Mouse (Mus musculus): Measurements from ENCODE around the gene Cd302. TPM values are rescaled to one million over a fixed set of nuclear protein-coding genes. Genes with fewer than 3 reads are reported as not detected.

The Cd302 gene
- polyA plus RNA-seq, 1 experiment from 2014 or later: 14.8 TPM

GRCm38 (mm10) chr2:60233147-60233546, 51.1 kb downstream of the Cd302 start:
- no peak for ATAC-seq (ENCODE audit: low FRiP score, low read depth)
- Histone ChIP-seq H3K4me1 (no peaks in the 10 kb centered on the region), H3K27ac (no peak overlapping the region), H3K9me3 (no peaks in the 10 kb centered on the region), H3K4me2 (replicated peaks) (no peak overlapping the region), H3K4me3 (no peak overlapping the region), H3K36me3 (peaks cover 41% of the 10 kb centered on the region), H3K27me3 (replicated peaks) (no peaks in the 10 kb centered on the region), H3K9ac (no peak overlapping the region)
- 82% methylated on average over 2 of the region's 2 CpGs for WGBS

GRCm38 (mm10) chr2:60230361-60230760, 53.9 kb downstream of the Cd302 start:
- Histone ChIP-seq H3K27me3 (replicated peaks) (no peaks in the 10 kb centered on the region), H3K4me2 (replicated peaks) (no peak overlapping the region), H3K4me1 (no peaks in the 10 kb centered on the region), H3K9me3 (no peaks in the 10 kb centered on the region), H3K4me3 (no peak overlapping the region), H3K9ac (no peak overlapping the region), H3K36me3 (peaks cover 27% of the 10 kb centered on the region), H3K27ac (no peak overlapping the region)
- 96% methylated on average over 2 of the region's 2 CpGs for WGBS
- no peak for ATAC-seq (ENCODE audit: low FRiP score, low read depth)

- no peaks in the 10 kb centered on the region for H3K9me3 ChIP-seq
- no peaks in the 10 kb centered on the region for H3K27me3 ChIP-seq (replicated peaks)
- H3K27ac ChIP-seq: no peak overlapping the region
- ATAC-seq (ENCODE audit: low FRiP score, low read depth): no peak
- H3K4me2 ChIP-seq (replicated peaks): no peak overlapping the region
- H3K4me3 ChIP-seq: no peak overlapping the region
- peaks cover 16% of the 10 kb centered on the region for H3K36me3 ChIP-seq
- WGBS: 92% methylated on average over 1 of the region's 1 CpGs
- H3K9ac ChIP-seq: no peak overlapping the region
- H3K4me1 ChIP-seq: no peaks in the 10 kb centered on the region
These were observed 55.8 kb downstream of the Cd302 start for GRCm38 (mm10) chr2:60228470-60228869.

- no peak overlapping the region for H3K4me3 ChIP-seq
- H3K9ac ChIP-seq: no peak overlapping the region
- H3K4me2 ChIP-seq (replicated peaks): no peak overlapping the region
- no peaks in the 10 kb centered on the region for H3K36me3 ChIP-seq
- 92% methylated on average over 1 of the region's 1 CpGs for WGBS
- no peaks in the 10 kb centered on the region for H3K27me3 ChIP-seq (replicated peaks)
- no peak overlapping the region for H3K27ac ChIP-seq
- H3K9me3 ChIP-seq: no peaks in the 10 kb centered on the region
- H3K4me1 ChIP-seq: peaks cover 7% of the 10 kb centered on the region; the same call in 1 of the 2 replicates
- no peak for ATAC-seq (ENCODE audit: low FRiP score, low read depth)
These were observed 60.8 kb downstream of the Cd302 start for GRCm38 (mm10) chr2:60223489-60223888.

- H3K27ac ChIP-seq: no peak overlapping the region
- H3K4me3 ChIP-seq: no peak overlapping the region
- H3K9me3 ChIP-seq: no peaks in the 10 kb centered on the region
- 89% methylated on average over 2 of the region's 2 CpGs for WGBS
- no peak for ATAC-seq (ENCODE audit: low FRiP score, low read depth)
- no peak overlapping the region for H3K9ac ChIP-seq
- no peak overlapping the region for H3K4me2 ChIP-seq (replicated peaks)
- no peaks in the 10 kb centered on the region for H3K36me3 ChIP-seq
- no peaks in the 10 kb centered on the region for H3K27me3 ChIP-seq (replicated peaks)
- peaks cover 7% of the 10 kb centered on the region; the same call in 1 of the 2 replicates for H3K4me1 ChIP-seq
These were observed 62.3 kb downstream of the Cd302 start for GRCm38 (mm10) chr2:60221954-60222353.

- ATAC-seq (ENCODE audit: low FRiP score, low read depth): no peak
These were observed 63.1 kb downstream of the Cd302 start for GRCm38 (mm10) chr2:60221236-60221635.

GRCm38 (mm10) chr2:60217620-60218019, 66.7 kb downstream of the Cd302 start:
- Histone ChIP-seq H3K27ac (no peak overlapping the region), H3K9me3 (no peaks in the 10 kb centered on the region), H3K9ac (no peak overlapping the region), H3K4me2 (replicated peaks) (no peak overlapping the region), H3K4me1 (peaks cover 10% of the 10 kb centered on the region), H3K27me3 (replicated peaks) (no peaks in the 10 kb centered on the region), H3K36me3 (no peaks in the 10 kb centered on the region), H3K4me3 (no peak overlapping the region)
- WGBS: 94% methylated on average over 6 of the region's 6 CpGs
- no peak for ATAC-seq (ENCODE audit: low FRiP score, low read depth)

More at GRCm38 (mm10) chr2:60221236-60221635, 63.1 kb downstream of the Cd302 start:
- Histone ChIP-seq H3K27me3 (replicated peaks) (no peaks in the 10 kb centered on the region), H3K9ac (no peak overlapping the region), H3K4me1 (peaks cover 7% of the 10 kb centered on the region; the same call in 1 of the 2 replicates), H3K27ac (no peak overlapping the region), H3K36me3 (no peaks in the 10 kb centered on the region), H3K9me3 (no peaks in the 10 kb centered on the region), H3K4me2 (replicated peaks) (no peak overlapping the region), H3K4me3 (no peak overlapping the region)
- 43% methylated on average over 6 of the region's 6 CpGs for WGBS

- H3K4me2 ChIP-seq (replicated peaks): no peak overlapping the region
- no peaks in the 10 kb centered on the region for H3K27me3 ChIP-seq (replicated peaks)
- H3K9ac ChIP-seq: no peak overlapping the region
- H3K4me1 ChIP-seq: peaks cover 15% of the 10 kb centered on the region
- no peak overlapping the region for H3K27ac ChIP-seq
- WGBS: 94% methylated on average over 4 of the region's 4 CpGs
- peaks cover 2% of the 10 kb centered on the region; the same call in 1 of the 2 replicates for H3K36me3 ChIP-seq
- H3K4me3 ChIP-seq: no peak overlapping the region
- no peaks in the 10 kb centered on the region for H3K9me3 ChIP-seq
- ATAC-seq (ENCODE audit: low FRiP score, low read depth): no peak
These were observed 67.6 kb downstream of the Cd302 start for GRCm38 (mm10) chr2:60216547-60217153.

GRCm38 (mm10) chr2:60214683-60215082, 69.6 kb downstream of the Cd302 start:
- ATAC-seq (ENCODE audit: low FRiP score, low read depth): no peak
- Histone ChIP-seq H3K4me1 (peaks cover 18% of the 10 kb centered on the region), H3K4me3 (no peak overlapping the region), H3K9ac (no peak overlapping the region), H3K27ac (no peak overlapping the region), H3K4me2 (replicated peaks) (no peak overlapping the region), H3K27me3 (replicated peaks) (no peaks in the 10 kb centered on the region), H3K9me3 (no peaks in the 10 kb centered on the region), H3K36me3 (peaks cover 2% of the 10 kb centered on the region; the same call in 1 of the 2 replicates)
- 98% methylated on average over 2 of the region's 2 CpGs for WGBS

GRCm38 (mm10) chr2:60212488-60212887, 71.8 kb downstream of the Cd302 start:
- H3K9me3 ChIP-seq: no peaks in the 10 kb centered on the region
- H3K27me3 ChIP-seq (replicated peaks): peaks cover 8% of the 10 kb centered on the region; the same call in 1 of the 2 replicates
- H3K4me1 ChIP-seq: peaks cover 24% of the 10 kb centered on the region
- no peak overlapping the region for H3K27ac ChIP-seq
- no peak overlapping the region for H3K4me3 ChIP-seq
- ATAC-seq (ENCODE audit: low FRiP score, low read depth): no peak
- H3K4me2 ChIP-seq (replicated peaks): no peak overlapping the region
- H3K9ac ChIP-seq: no peak overlapping the region
- peaks cover 2% of the 10 kb centered on the region; the same call in 1 of the 2 replicates for H3K36me3 ChIP-seq

GRCm38 (mm10) chr2:60210821-60211220, 73.5 kb downstream of the Cd302 start:
- no peak for ATAC-seq (ENCODE audit: low FRiP score, low read depth)
- WGBS: 21% methylated on average over 5 of the region's 5 CpGs
- no peaks in the 10 kb centered on the region for H3K9me3 ChIP-seq
- peaks cover 2% of the 10 kb centered on the region; the same call in 1 of the 2 replicates for H3K36me3 ChIP-seq
- peak overlapping the region; percentile 91 for H3K4me3 ChIP-seq
- H3K4me2 ChIP-seq (replicated peaks): peak overlapping the region; percentile 73
- peaks cover 27% of the 10 kb centered on the region for H3K4me1 ChIP-seq
- H3K9ac ChIP-seq: peak overlapping the region; percentile 96
- H3K27me3 ChIP-seq (replicated peaks): peaks cover 11% of the 10 kb centered on the region; the same call in 1 of the 2 replicates
- H3K27ac ChIP-seq: no peak overlapping the region

- Histone ChIP-seq H3K4me2 (replicated peaks) (peak within 1 kb of the TSS; percentile 73), H3K4me3 (peak within 1 kb of the TSS; percentile 91), H3K9me3 (no peaks in the 10 kb centered on the region), H3K27me3 (replicated peaks) (peaks cover 12% of the 10 kb centered on the region; the same call in 1 of the 2 replicates), H3K27ac (peak within 1 kb of the TSS; percentile 87), H3K4me1 (peaks cover 30% of the 10 kb centered on the region), H3K9ac (peak within 1 kb of the TSS; percentile 96), H3K36me3 (peaks cover 2% of the 10 kb centered on the region; the same call in 1 of the 2 replicates)
- ATAC-seq (ENCODE audit: low FRiP score, low read depth): peak; percentile 79
- WGBS: under 1% methylated on average over 97 of the region's 109 CpGs
These were observed 74.3 kb downstream of the Cd302 start, which contains the start of the genes Baz2b and March7 for GRCm38 (mm10) chr2:60209703-60210651. Gene Baz2b (minus strand): TSS chr2:60209839. Gene March7 (plus strand): TSS chr2:60209887.
